Mouse (Mus musculus) cerebellum, postnatal 25 days (tissue): ENCODE measurements around the gene Urgcp.
A peak's percentile ranks its signal among the peaks of the same experiment; 100 is the strongest.

ENCODE experiments used
- DNase-seq, 2 experiments: peaks; one replicate each; pipeline ENCODE4 v3.0.0; 2021; ENCODE audit warnings: mixed read lengths in 2 of 2

Gene Urgcp

DNA sequence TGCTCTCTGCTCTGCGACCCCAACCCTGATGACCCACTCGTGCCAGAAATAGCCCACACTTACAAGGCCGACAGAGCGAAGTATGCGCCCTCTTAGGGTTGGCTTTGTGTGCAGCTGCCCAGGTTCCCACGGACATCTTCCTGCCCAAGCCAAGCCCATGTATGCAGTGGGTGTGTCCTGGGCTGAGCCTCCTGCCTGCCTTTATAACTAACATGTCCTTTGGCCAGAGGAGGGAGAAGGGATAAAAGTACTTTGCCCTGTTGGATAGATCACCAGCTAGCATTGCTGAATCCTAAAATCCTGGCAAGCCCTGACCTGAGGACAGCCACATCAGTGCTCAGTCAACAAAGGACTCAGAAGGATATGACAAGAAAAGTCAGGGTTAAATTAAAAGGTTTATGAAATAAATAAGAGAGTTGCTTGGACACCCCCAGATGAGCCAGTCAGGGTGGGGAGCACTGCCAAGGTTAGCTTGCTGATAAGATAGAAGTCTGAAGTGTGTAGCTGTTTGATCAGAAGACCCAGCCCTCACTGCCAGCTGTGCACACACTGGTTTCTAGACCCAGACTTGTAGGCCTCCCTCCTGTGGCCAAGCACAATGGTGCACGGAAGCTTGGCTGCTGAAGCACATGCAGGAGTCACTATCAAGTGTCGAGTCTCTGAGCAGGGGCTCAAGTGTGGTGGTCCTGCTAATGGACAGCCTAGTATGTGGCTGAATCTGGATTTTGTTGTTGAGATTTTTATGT lies 20.2 kb upstream of the Urgcp start:
- no peak for DNase-seq

DNA sequence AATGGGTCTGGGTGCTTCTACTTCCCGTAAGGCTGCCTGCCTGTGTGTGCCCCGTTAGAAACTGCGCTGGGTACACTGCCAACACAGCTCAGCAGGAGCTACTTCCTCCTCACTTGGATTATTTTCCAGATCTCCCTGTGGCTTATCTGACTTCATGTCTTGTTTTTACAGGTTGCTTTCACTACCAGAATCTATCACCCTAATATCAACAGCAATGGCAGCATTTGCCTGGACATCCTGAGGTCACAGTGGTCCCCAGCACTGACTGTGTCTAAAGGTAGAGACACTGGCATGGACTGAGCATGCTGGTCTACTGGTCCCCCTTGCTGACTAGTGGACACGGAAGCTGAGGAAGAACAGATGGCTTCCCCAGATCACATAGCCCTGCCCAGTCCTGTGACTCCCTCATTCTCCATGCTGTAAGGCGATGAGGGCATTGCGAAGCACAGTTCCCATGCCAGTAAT lies 17.9 kb upstream of the Urgcp start:
- DNase-seq = peak; percentile 80 to 83

- no peak for DNase-seq
These were observed 16.3 kb upstream of the Urgcp start for GRCm38 (mm10) chr11:5778481-5778880.

DNA sequence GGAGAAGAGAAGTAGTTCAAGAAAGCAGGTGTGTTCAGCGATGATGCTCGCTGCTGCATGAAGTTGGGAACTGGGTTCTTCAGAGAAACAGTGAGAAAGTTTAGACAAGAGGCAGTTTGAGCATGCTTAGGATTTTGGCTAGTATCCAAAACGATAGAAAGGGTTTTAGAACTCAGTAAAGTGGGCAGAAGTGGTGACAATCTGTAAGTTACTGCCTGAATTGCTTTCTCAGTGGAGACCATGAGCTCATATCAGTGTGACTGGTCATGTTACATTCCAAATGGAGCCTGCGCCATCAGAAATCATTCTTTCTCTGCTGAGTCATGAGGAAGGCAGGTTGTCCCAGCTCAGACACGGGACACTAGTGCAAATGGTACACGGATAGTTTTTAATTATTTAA lies 3.8 kb upstream of the Urgcp start:
- no peak for DNase-seq

GRCm38 (mm10) chr11:5762633-5762982 lies 432 bp upstream of the Urgcp start:
- no peak for DNase-seq

DNA sequence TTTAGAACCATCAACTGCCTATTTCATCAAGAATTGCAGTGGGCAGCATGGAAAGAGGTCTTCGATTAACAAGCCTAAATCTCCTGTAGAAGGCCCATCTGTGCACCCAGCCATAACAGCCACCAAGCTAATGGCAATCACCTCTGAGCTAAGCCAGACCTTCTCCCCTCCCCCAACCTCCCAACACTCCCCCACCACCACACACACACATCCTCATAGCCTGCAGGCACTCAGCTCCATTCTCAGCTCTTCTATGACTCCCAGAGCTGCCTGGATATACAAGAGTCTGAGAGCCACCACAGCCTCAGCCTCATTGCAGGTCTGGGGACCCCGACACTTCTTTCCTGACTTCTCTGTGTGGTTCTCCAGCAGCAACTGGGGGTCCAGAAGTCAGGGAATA lies 8.4 kb downstream of the Urgcp start:
- DNase-seq = no peak

- no peak for DNase-seq
These were observed 17.2 kb downstream of the Urgcp start for GRCm38 (mm10) chr11:5744951-5745350.

GRCm38 (mm10) chr11:5742106-5742505 lies 20.1 kb downstream of the Urgcp start:
- peak in 1 of 2 experiments; percentile 59 for DNase-seq

DNA sequence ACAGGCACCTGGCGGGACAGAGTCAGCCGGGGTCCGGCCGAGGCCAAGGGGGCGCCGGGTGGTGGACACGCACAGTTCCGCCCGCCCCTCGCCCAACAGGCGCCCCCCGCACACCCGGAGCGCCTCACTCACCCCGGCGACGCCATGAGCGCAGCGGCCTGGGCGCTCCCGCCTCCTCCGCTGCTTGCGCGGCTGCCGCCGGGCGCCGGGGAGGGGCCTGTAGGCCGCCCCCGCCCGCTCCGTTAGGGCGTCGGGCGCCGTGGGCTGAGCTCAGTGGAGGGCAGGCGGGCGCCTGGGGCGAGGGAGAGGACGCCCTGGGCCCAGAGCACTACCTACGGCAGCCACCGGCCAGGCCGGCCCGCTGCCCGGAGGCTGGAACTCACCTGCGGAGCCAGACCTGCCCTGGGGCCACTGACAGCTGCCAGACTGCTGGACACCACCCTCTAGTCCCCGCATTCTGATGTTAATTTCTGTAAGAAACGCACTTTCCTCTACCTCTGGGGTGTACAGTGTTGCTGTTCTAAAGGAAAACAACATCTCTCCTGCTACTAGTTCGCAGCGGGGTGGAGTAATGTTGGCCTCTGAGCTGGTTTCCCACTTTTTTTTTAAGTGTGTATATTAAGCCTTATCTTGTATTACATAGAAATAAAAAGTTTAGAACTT lies 21.1 kb downstream of the Urgcp start:
- peak; percentile 82 to 87 for DNase-seq

GRCm38 (mm10) chr11:5740599-5740964 lies 21.6 kb downstream of the Urgcp start:
- DNase-seq = no peak

GRCm38 (mm10) chr11:5739846-5740245 lies 22.3 kb downstream of the Urgcp start:
- peak in 1 of 2 experiments; percentile 40 for DNase-seq

DNA sequence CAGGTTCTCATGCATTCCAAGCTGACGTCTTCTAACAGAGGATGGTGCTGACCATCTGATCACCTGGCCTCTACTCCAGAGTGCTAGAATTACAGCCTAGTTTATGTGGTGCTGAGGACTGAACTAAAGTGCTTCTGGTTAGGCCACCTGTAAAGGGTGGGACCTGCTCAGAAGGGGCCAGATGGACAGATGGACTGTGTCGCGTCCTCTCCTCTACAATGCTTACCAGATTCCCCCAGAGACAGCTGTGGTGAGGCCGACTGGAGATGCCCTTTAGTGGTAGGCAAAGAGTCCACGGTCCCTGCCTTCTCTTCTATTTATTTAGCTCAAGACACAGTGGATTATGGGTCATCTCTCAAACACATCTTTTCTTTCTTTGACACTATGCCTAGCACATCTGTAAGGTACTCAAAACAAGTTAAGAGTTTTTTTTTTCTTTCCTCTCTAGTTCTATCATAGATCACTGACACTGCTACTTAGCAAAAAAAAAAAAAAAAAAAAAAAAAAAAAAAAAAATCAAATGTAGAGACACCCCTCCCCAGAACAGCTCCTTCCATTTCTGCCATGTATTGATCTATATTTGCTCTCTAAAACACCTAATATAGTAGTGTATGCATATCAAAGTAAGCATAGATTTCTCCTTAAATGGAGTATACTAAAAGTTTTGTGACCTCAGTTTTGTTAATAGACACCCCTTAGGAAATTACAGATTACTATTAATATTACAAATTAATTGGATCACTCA lies 23.1 kb downstream of the Urgcp start:
- DNase-seq = no peak

DNA sequence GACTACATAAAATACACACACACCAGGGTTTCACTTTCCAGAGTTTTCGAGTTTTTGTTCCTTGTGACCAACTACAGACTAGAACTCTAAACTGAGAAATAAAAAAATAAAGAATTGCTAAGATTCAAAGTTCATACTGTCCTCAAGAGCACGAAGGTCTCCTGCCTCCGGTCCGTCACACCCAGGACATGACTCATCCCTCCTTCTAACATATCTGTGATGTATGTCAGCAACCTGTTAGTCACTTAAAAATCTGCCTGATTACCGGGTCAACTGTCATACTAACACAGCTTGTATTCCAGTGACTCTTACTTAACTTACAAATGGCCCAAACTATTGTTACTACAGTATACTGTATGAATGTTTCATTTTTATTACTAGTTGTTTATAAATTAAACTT lies 25.0 kb downstream of the Urgcp start:
- DNase-seq = no peak

DNA sequence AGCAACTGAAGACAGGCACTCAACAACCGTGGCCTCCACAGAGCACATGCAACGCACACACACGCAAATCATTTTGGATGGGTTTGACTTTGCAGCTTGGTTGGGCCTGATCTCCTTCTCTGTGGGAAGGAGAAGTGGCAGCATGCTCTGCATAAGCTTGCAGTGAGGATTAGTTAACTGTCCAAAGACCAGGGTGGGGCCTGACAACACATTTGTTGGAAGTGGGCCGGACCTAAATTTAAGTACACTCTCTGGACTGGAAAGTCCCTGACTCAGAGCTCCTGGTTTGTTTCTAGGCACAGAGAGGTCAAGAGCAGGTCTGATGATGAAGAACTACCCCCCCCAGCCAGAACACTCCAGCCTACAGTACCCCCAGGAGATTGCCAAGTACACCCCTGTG lies 27.9 kb downstream of the Urgcp start:
- DNase-seq = no peak

DNA sequence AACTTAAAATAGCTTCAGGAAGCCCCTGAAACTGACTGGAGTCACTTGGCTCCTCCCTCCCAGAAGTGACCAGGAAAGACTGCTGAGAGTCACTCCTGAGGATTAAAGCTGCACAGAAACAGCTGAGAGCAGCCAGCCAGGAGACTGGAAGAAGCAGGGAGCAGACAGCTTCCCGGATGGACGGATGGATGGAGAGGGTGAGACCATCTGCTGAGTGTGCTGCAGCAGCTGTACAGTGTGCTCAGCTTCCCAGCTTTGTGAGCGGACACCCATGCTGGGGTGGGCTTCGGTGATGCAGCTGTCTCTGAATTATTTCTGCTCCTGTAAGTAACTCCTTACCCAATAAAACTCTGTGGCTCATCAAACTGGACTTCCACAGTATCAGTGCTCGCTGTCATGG lies 29.8 kb downstream of the Urgcp start:
- DNase-seq = no peak

- DNase-seq = no peak
These were observed 32.6 kb downstream of the Urgcp start for GRCm38 (mm10) chr11:5729582-5729981.

- no peak for DNase-seq
These were observed 43.4 kb downstream of the Urgcp start for GRCm38 (mm10) chr11:5718611-5719354.

- DNase-seq = no peak
These were observed 45.1 kb downstream of the Urgcp start for GRCm38 (mm10) chr11:5716938-5717705.

DNA sequence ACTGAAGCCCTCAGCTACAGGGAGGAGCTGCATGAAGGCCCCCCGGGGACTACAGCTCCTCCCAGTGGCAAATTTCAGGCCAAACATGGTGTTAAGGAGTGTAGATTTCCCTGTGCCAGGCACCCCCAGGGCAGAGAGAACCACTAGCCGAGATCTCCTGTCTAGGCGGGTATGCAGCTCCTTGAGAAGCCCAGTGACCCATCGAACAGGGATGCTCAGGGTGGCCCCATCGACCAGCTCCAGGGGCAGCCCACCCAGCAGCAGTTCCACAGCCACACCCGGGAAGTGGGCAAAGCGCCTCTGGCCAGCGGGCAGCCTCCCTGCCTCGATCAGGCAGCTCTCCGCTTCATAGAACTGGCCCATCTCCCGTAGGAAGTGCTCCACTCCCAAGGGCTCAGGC lies 45.9 kb downstream of the Urgcp start:
- no peak for DNase-seq

- DNase-seq = no peak
These were observed 46.5 kb downstream of the Urgcp start, which contains the start of gene Mrps24 for GRCm38 (mm10) chr11:5715630-5716105. Mrps24 (minus strand) TSS chr11:5715680.

DNA sequence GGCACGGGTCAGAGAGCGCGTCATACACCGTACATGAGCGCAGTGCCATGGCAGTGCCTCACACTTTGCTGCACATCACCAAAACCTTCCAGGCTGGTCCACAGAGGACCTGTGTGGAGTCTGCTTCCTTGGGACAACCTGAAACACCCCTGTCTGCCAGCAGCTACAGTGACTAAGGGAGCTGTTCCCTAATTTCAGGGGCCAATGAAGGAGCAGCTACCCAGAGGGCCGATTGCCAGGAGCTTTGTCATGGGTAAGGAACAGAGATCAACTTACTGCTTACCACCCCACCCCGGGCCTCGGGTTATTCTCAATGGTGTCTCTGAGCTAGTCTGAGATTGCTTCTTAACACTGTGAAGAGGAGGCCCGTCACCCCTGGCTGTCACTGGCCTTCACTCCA lies 47.0 kb downstream of the Urgcp start:
- no peak for DNase-seq
